Mouse (Mus musculus) hindbrain, postnatal 0 days (tissue): Measurements from ENCODE around the gene AI481877. TPM values are rescaled to one million over a fixed set of nuclear protein-coding genes. Genes with fewer than 3 reads are reported as not detected.

ENCODE experiments used
- ATAC-seq: fragments of 200-750 bp; cut with Nextera tagmentation; 2 replicates; pipeline ENCODE4 v1.8.0; 2017; ENCODE audit warnings: mild to moderate bottlenecking, moderate TSS enrichment, moderate library complexity
- DNase-seq: peaks from one replicate; pipeline ENCODE4 v3.0.0-alpha.2; 2015; ENCODE audit warnings: low spot score
- H3K27ac ChIP-seq: fragments of 300-500 bp; sonication (generic); 2 replicates; pipeline ENCODE4 v1.5.1; 2014; ENCODE audit warnings: mild to moderate bottlenecking
- H3K27me3 ChIP-seq: fragments of 300-500 bp; sonication (generic); 2 replicates; pipeline ENCODE4 v1.6.1; 2014; ENCODE audit warnings: low read length, mixed read lengths; ENCODE audit not compliant: insufficient read depth
- H3K36me3 ChIP-seq: fragments of 300-500 bp; sonication (generic); 2 replicates; pipeline ENCODE4 v1.6.1; 2014; ENCODE audit warnings: low read length, mixed read lengths; ENCODE audit not compliant: insufficient read depth
- H3K4me1 ChIP-seq: fragments of 300-500 bp; sonication (generic); 2 replicates; pipeline ENCODE4 v1.6.1; 2014; ENCODE audit warnings: antibody characterized with exemption, low read length, mixed read lengths; ENCODE audit not compliant: insufficient read depth
- H3K4me2 ChIP-seq: fragments of 300-500 bp; sonication (generic); 2 replicates; pipeline ENCODE4 v1.6.1; 2014; ENCODE audit warnings: low read depth, mild to moderate bottlenecking, low read length, moderate library complexity, mixed read lengths
- H3K4me3 ChIP-seq: fragments of 300-500 bp; sonication (generic); 2 replicates; pipeline ENCODE4 v1.5.1; 2014; ENCODE audit warnings: low read length
- H3K9ac ChIP-seq: fragments of 300-500 bp; sonication (generic); replicated peaks from 2 replicates; pipeline ENCODE4 v1.6.1; 2014; ENCODE audit warnings: mild to moderate bottlenecking, low read length, moderate library complexity, mixed read lengths
- H3K9me3 ChIP-seq: fragments of 300-500 bp; sonication (generic); 2 replicates; pipeline ENCODE4 v1.6.1; 2016; ENCODE audit warnings: low read length, mixed read lengths
- CTCF ChIP-seq: IDR thresholded peaks from 2 replicates; pipeline ENCODE4 v1.5.1; 2016; ENCODE audit warnings: antibody characterized with exemption, control low read depth, low read depth
- WGBS: fragments of 180-500 bp; shearing (Covaris S2); extraction: QIAGEN DNeasy Blood & Tissue Kit; methylation state at CpG from one replicate; pipeline ENCODE4 v1.1.7; 2014; 5-methylcytosine and 5-hydroxymethylcytosine counted together
- polyA plus RNA-seq: library from polyadenylated mRNA; unstranded; fragments of >200 nt; fragmentation: Nextera tagmentation; extraction: Ambion mirVana; gene quantifications from 2 replicates; pipeline ENCODE4 v1.2.1, GENCODE M21; 2015
- total RNA-seq: library from RNA; depleted of rRNA; stranded (reverse); fragments of >200 nt; gene quantifications from 2 replicates; pipeline ENCODE4 v1.2.3, GENCODE M21; 2014

Gene AI481877
- total and polyA plus RNA-seq, 2 experiments from 2014 or later: 0.05 TPM; not detected in 1

- Histone ChIP-seq H3K27ac (no peak overlapping the region), H3K9ac (no peak overlapping the region), H3K9me3 (no peaks in the 10 kb centered on the region), H3K36me3 (no peaks in the 10 kb centered on the region; the same call in 1 of the 2 replicates), H3K4me2 (no peak overlapping the region), H3K27me3 (no peaks in the 10 kb centered on the region), H3K4me3 (no peak overlapping the region), H3K4me1 (peaks cover 3% of the 10 kb centered on the region; the same call in 1 of the 2 replicates)
- no peak for DNase-seq
- WGBS: 65% methylated on average over 4 of the region's 4 CpGs
- no peak for TF ChIP-seq CTCF
- ATAC-seq: no peak
Measured at GRCm38 (mm10) chr4:59009696-59010095, 129.1 kb downstream of the AI481877 start.

GRCm38 (mm10) chr4:59009186-59009585 is 129.6 kb downstream of the AI481877 start:
- ATAC-seq (no peak), DNase-seq (no peak)
- Histone ChIP-seq H3K4me3 (no peak overlapping the region), H3K4me1 (peaks cover 7% of the 10 kb centered on the region; the same call in 1 of the 2 replicates), H3K36me3 (no peaks in the 10 kb centered on the region; the same call in 1 of the 2 replicates), H3K27me3 (no peaks in the 10 kb centered on the region), H3K27ac (no peak overlapping the region), H3K9me3 (no peaks in the 10 kb centered on the region), H3K4me2 (no peak overlapping the region), H3K9ac (no peak overlapping the region)
- WGBS: 92% methylated on average over 7 of the region's 7 CpGs
- no peak for TF ChIP-seq CTCF

GRCm38 (mm10) chr4:59007974-59008373 is 130.8 kb downstream of the AI481877 start:
- Histone ChIP-seq H3K27me3 (no peaks in the 10 kb centered on the region), H3K4me3 (no peak overlapping the region), H3K4me1 (peaks cover 11% of the 10 kb centered on the region; the same call in 1 of the 2 replicates), H3K27ac (no peak overlapping the region), H3K4me2 (no peak overlapping the region), H3K9me3 (no peaks in the 10 kb centered on the region), H3K9ac (no peak overlapping the region), H3K36me3 (no peaks in the 10 kb centered on the region)
- TF ChIP-seq CTCF: no peak
- ATAC-seq (no peak), DNase-seq (no peak)
- WGBS: 86% methylated on average over 5 of the region's 5 CpGs

- Histone ChIP-seq H3K4me3 (no peak overlapping the region), H3K9me3 (no peaks in the 10 kb centered on the region), H3K4me1 (peaks cover 11% of the 10 kb centered on the region; the same call in 1 of the 2 replicates), H3K4me2 (no peak overlapping the region), H3K9ac (no peak overlapping the region), H3K36me3 (no peaks in the 10 kb centered on the region), H3K27ac (no peak overlapping the region), H3K27me3 (no peaks in the 10 kb centered on the region)
- ATAC-seq (no peak), DNase-seq (no peak)
- TF ChIP-seq CTCF: no peak
- 71% methylated on average over 6 of the region's 6 CpGs for WGBS
Measured at GRCm38 (mm10) chr4:59007016-59007415, 131.8 kb downstream of the AI481877 start.

GRCm38 (mm10) chr4:59006211-59006610 is 132.6 kb downstream of the AI481877 start:
- H3K4me2 ChIP-seq: no peak overlapping the region
- no peak overlapping the region for H3K27ac ChIP-seq
- 68% methylated on average over 8 of the region's 8 CpGs for WGBS
- no peak overlapping the region for H3K4me3 ChIP-seq
- no peaks in the 10 kb centered on the region for H3K27me3 ChIP-seq
- no peak for ATAC-seq
- TF ChIP-seq CTCF: no peak
- no peaks in the 10 kb centered on the region for H3K36me3 ChIP-seq
- DNase-seq: no peak
- H3K9ac ChIP-seq: no peak overlapping the region
- peaks cover 11% of the 10 kb centered on the region; the same call in 1 of the 2 replicates for H3K4me1 ChIP-seq
- no peaks in the 10 kb centered on the region for H3K9me3 ChIP-seq

- WGBS: 31% methylated on average over 7 of the region's 7 CpGs
- Histone ChIP-seq H3K9me3 (no peaks in the 10 kb centered on the region), H3K9ac (peak overlapping the region; percentile 81), H3K4me1 (peaks cover 11% of the 10 kb centered on the region; the same call in 1 of the 2 replicates), H3K4me2 (peak overlapping the region; percentile 86), H3K4me3 (peak overlapping the region; percentile 71), H3K27me3 (no peaks in the 10 kb centered on the region), H3K27ac (no peak overlapping the region), H3K36me3 (no peaks in the 10 kb centered on the region)
- ATAC-seq (no peak), DNase-seq (no peak)
- TF ChIP-seq CTCF: no peak
Measured at GRCm38 (mm10) chr4:59003806-59004200, 135.0 kb downstream of the AI481877 start.

GRCm38 (mm10) chr4:59002948-59003805 is 135.6 kb downstream of the AI481877 start, which contains the start of gene Gm20503:
Gene Gm20503 (plus strand): TSS chr4:59003210.
- ATAC-seq: peak; percentile 98
- under 1% methylated on average over 73 of the region's 89 CpGs for WGBS
- Histone ChIP-seq H3K4me2 (peak within 1 kb of the TSS; percentile 86), H3K9ac (peak within 1 kb of the TSS; percentile 81), H3K36me3 (no peaks in the 10 kb centered on the region), H3K9me3 (no peaks in the 10 kb centered on the region), H3K4me1 (peaks cover 11% of the 10 kb centered on the region; the same call in 1 of the 2 replicates), H3K27ac (peak within 1 kb of the TSS; percentile 87), H3K27me3 (no peaks in the 10 kb centered on the region), H3K4me3 (peak within 1 kb of the TSS; percentile 71)
- 0 out of 2 replicates have a peak, but pooled peaks have one; percentile 11 for TF ChIP-seq CTCF
- DNase-seq: peak; percentile 97
